Mouse (Mus musculus) heart, adult 2 months (tissue): Measurements from ENCODE around the gene Strap.

ENCODE experiments used
- CTCF ChIP-seq: fragments of 200-600 bp; IDR thresholded peaks from 2 replicates; pipeline ENCODE4 v1.8.1; 2022; ENCODE audit warnings: antibody characterized with exemption, mild to moderate bottlenecking, moderate library complexity
- EP300 ChIP-seq: fragments of 200-500 bp; IDR thresholded peaks from 2 replicates; pipeline ENCODE4 v1.6.1; 2011; ENCODE audit warnings: low read depth, low read length, control low read depth; ENCODE audit not compliant: insufficient read depth

- TF ChIP-seq EP300 (no peak), CTCF (no peak)
These were observed 18.1 kb upstream of the Strap start for GRCm38 (mm10) chr6:137716802-137717201.
